Mouse (Mus musculus) R1 (cell line): ENCODE results near the gene Sgip1.

Source experiments
- DNase-seq: peaks from one replicate; pipeline ENCODE4 v3.0.0-alpha.2; 2018; ENCODE audit warnings: low read depth, low spot score

Gene Sgip1

DNA sequence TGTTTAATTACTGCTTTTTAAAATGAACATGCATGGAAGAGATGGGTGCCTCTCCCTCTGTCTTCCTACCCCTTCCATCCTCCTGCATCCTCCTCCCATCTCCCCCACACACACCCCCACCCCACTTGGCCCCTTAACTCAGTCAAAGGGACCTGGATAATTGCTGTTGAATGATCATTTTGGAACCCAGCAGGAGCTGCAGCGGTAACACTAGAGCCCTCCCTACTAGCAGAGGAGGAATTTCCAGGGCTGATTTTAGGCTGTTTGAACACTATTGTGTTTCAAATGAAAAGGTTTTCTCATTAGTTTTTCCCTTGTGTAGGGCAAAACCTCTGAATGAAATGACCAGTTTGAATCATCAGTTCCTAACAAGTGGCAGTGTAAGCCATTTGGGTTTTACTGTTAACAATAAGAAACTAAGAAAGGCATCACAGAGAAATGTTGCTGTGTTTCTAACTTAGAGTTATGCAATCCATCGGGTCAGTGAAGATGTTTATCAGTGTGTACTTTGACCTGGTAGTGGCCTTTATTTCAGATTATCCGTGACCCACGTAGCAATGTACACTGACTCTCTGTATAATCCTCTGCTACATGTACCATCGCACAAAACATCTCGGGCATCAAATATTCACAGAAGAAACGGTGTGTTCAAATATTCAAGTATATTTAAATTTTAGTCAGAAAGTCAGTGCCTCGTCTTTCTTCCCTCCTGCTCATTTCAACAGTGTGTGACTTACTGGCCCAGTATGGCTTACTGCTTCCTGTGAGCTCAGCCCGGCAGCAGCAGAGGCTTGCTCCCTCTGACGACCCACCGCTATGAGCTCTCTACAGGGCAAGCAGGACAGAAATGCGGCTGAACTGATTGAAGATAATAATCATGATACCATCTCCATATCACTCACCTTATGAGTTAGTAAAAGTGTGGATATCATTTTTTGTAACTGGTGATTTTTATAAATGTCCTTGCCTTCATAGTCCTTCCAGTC, 235.5 kb downstream of the Sgip1 start:
- DNase-seq, result peak; percentile 76

DNA sequence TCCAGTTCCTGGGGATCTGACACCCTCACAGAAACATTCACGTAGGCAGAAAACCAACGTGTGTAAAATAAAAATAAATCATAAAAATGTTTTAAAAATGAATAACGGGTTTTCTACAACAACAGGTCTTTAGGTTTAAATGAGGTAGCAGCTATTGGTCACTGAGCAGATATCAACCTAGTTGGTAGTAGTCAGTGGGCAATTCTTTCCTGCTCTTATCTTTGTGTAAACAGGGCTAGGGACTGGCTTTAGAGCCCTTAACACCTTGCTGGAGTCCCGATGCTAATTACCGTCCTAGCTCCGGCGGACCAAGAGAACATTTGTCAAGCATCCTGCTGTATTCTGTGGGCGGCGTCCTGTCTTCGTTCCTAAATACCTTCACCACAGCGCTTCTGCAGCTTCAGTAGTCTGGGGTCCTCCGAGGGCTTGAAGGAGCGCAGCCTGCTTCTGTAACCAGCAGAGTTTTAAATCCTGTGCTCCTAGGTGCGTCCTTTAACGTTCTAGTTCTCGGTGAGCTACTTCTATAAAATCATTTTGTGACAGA, 236.8 kb downstream of the Sgip1 start:
- peak; percentile 10 for DNase-seq

DNA sequence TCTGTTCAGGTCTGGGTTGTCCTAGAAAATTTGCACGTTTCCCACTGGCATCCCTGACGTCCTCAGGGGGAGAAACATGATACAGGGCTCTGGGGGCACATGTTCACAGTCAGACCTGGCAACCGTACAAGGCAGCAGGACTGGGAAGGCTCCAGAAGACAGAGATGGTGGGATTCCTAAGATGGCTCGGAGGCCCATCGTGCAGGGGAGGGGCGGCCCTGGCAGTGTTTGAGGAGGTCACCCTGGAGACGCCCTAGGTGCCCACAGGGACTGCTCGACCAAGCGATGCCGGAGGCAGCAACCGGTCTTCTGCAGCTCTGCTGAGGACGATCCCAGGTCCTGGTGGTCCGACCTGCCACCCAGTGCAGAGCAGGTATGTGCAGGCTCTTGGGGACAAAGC, 237.3 kb downstream of the Sgip1 start, which contains the start of gene Tctex1d1:
Gene Tctex1d1, plus strand, starts transcription at position 167 of the 400 bp plus-strand sequence.
- DNase-seq, result no peak

DNA sequence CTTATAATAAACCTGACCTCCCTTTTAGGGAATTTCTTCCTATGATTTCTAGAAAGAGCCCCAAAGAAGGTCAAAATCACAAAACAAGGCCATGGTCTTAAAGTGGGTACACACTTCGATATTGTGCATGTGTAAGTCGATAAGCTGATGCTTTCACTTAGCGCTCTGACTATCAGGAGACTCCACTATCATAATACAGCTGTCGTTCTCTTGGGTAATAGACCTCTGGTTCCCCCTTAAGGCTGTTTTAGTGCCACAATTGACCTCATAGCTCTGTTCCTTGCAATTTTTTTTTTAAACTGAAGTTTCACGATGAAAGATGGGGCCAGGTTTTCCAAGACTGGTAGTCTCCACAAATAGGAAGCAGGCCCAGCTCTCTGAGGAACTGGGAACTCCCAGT, 238.3 kb downstream of the Sgip1 start:
- DNase-seq, result no peak

DNA sequence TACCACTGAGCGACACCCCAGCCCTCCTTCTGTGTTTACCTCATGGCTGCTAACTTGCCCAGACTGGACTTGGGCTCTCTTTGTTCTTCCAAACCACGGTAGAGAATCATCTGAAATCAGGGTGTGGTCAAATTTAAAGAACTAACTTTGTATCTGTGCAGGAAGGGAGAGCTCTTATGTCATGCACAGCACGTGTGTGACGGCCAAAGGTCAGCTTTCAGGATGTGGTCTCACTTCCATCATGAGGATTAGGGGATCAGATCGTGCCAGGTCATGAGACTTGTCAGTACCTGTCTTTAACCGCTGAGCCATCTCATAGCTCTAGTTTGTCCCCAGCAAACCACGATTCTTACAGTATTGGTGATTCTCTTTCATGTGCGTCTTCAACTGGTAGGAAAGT, 240.6 kb downstream of the Sgip1 start:
- DNase-seq, result peak; percentile 13

DNA sequence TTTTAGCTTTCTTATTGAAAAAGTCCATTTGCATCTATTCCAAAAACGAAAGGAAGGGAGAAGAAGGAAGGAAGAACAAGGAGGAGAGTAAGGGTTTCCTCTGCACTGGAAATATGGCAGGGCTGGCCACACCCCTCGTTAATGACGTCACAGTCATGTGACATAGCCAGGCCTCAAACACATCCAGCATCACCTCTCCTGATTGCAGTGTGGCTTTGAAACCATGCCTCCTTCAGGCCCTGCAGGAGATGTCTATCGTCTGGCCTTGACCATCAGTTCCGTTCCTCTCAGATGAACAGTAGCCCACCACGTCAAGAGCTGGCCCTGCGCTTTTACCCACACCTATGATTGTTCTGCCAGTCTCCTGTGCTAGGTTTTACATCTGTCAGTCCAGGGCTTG, 245.1 kb downstream of the Sgip1 start:
- DNase-seq, result peak; percentile 66

DNA sequence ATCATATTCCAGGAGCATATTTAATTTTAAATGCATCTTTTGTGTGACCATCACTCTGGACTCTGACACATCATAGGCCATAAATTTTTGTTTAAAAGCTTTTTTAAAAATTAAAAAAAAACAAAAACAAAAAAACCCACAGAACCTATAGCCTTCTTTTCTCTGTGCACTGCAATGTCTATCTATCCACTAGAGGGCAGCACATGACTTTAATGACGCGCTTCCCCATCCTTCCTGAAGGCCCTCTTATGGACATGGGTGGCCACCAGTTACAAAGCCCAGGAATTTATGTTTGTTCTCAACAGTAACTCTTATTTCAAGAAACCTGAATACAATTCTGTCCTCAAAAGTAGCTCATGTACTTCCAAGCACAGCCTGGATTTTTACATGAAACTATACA, 245.8 kb downstream of the Sgip1 start:
- DNase-seq, result peak; percentile 65

DNA sequence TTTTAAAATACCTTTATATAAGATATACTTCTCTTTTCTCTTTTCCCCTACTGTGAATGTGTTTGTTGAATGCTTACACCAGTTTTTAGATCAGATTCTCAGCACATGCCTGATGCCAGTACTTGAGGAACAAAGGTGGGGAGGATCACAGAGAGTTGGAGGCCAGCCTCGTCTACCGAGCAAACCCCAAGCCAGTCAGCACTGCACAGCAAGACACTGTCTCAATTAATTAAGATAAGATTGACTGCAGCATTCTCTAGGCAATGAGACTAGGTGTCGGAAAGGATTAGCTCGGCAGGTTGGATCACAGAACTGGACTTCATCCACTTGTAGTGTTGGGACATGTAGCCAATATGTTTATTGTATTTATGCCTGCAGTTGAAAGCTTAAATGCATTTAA, 246.2 kb downstream of the Sgip1 start:
- no peak for DNase-seq

DNA sequence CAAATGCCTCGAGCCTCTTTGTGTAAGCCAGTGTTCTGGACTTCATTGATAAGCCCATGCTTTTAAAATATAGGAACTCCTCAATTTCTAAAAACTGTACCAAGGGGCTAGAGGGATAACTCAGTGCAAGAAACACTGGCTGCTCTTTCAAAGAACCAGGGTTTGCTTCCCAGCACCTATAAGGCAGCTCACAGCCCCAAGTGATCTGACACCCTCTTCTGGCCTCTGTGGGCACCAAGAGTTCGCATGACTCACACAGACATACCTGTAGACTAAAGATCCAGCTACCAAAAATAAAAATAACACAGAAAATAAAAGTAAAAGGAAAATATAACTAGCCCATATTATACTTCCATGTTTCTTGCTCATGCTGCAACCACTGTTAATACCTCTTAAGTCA, 246.7 kb downstream of the Sgip1 start:
- DNase-seq, result no peak

DNA sequence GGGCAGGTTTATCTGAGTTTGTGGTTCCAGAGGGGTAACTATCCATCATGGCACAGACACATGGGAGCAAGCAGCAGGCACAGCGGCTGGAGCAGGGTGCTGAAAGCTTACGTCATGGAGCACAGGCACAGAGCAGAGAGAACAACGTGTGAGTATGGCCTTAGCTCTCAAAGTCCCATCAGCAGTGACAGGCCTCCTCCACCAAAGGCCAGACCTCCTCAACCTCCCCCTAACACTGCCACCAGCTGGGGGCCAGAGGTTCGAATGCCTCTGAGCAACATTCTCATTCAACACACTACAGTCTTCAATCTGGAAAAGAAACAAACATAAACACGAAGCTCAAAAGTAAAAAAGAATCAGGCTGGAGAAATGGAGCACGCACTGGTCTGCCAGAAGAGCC, 247.4 kb downstream of the Sgip1 start:
- no peak for DNase-seq

DNA sequence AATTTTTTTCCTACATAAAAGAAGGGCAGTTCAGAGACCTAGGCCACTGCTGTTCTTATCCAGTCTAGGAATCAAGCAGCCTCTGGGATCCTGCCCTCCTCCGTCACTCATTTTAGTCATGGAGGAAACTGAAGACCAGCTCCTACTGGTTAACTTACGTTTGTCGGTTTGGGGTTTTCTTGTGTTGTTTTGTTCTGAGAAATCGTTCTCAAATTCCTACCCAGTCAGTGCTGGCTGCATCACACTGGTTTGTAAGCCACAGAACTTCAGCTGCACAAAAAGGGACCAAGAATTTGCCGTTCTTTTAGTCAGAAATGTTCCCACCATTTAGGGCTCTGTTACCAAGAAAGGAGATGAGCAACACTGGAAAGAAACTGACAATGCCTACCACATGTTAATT, 248.3 kb downstream of the Sgip1 start:
- DNase-seq, result no peak

DNA sequence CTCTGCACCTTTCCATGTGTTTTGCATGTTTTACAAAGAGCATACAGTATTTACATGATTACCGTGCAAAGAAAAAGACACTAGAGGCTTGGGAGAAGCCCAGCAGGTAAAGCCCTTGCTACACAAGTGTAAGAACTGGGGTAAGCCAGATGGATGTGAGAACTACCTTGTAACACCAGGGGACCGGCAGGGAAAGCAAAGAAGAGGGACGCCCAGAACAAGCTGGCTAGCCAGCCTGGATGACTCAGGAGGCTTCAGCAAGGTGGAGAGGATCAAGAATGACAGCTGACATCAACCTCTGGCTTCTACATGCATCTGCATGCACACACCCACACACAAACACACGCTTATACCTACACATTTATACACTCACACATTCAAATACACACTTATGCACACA, 248.9 kb downstream of the Sgip1 start:
- no peak for DNase-seq

DNA sequence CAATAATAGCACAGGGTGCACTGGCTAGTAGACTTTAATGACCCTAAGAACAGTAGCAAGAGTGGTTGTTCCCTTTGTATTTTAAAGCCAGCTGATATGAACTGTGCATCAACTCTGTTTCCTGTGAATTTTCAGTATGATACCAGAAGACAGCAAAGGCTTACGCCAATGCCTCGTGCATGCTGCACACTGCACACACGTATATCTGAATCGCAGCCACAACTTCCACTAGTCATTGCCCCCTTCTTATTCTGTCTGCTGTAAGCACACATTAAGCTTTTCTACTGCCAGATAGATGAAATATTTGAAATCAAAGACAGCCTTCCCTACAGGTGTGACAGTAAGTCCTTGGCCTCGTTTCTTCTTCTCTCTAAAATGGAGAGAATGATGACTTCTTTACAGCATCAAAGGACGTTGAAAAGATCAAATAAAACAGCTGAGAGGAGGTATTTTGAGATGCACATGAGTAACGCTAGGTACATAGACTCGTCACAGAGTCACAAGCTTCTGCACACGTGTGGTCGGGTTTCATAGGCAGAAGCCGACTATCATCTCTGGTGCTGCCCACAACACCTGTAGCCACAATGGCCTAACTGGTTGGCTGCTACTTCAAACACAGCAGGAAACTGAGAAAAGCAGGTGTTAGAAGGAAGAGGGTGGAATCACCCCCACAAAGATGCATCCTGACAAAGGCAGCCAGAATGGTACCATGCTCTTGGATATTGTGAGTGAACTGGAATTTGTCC, 249.7 kb downstream of the Sgip1 start:
- no peak for DNase-seq

DNA sequence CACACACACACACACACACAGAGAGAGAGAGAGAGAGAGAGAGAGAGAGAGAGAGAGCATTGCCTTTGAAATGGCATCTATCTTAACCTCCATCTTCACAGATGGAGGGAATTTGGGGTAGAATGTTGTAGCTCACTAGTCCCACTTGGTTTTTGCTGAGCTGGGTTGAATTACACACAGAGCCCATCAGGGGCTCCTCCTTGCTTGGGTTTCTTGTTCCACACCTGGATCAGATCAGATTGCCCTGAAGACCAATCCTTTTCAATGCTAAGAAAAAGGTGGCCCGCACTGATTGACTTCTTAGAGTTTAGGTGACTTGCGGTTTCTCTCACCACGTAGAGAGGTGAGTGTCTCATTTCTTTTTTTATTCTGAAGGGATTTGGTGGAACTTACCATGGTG, 250.6 kb downstream of the Sgip1 start:
- no peak for DNase-seq

DNA sequence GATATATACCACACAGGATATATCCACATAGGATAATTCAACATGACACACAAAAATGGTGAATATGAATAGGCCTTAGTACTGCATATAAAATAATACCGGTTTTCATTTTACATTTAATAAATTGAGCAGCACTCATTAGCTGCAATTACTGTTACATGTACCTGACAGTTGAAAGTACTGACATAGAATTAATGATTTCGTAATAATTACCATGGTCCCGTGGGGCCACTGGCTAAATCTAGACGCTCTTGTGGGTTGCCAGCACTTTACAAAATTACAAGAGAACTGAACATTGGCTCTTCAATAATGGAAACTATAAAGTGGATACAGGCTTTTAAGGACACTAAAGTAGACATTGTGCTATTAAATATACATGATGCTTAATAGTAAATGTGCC, 263.6 kb downstream of the Sgip1 start:
- no peak for DNase-seq

DNA sequence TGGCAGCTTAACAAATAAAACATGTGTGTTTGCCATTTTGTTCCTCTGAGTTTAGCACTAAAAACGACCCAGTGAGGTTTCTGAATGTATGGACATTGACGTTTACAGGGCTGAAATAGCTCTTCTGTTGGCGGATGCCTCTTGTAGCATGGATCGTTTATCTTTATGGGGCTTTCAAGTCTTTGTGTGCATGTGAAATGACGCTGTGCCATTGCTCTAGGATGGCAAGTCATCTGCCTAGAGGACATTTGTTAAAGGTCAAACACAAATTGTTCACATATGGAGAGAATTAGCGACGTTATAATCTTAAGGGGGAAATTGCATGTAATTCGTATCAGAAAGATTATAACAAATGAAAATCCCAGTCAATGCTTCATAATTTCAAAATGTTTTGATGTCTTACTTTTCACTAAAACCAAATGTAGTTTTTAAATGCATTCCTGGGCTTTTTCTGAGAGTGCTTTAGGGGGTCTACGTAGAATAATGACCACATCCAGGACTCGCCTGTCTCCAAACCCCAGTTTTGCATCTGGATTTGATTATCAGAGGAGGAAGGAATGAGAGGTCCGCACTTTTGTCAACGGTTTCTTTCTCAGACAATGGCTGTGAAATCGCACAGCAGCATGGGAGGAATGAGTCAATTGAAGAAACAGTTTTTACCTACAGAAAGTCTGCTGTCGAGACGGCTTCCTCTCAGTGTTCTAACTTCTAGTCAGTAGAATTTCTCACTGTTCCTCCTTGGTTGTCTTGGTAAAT, 264.3 kb downstream of the Sgip1 start:
- DNase-seq, result no peak

DNA sequence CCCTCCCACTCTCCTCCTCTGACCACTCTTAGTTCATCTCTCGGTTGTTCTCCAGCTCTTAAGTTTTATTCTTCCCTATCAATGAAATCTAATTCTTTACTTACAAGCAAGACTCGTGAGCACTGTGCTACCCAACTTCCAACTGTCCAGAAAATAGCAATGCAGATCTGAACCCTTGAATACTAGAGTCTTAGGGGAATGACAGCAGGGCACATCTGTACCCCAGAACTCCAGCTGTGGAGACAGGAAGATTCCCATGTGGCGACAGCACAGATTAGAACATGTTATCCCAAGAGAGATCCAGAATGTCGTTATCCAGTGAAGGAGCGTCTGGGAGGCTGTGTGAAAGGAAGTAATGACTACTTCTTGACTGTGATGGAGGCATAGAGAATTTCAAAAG, 265.2 kb downstream of the Sgip1 start:
- no peak for DNase-seq

DNA sequence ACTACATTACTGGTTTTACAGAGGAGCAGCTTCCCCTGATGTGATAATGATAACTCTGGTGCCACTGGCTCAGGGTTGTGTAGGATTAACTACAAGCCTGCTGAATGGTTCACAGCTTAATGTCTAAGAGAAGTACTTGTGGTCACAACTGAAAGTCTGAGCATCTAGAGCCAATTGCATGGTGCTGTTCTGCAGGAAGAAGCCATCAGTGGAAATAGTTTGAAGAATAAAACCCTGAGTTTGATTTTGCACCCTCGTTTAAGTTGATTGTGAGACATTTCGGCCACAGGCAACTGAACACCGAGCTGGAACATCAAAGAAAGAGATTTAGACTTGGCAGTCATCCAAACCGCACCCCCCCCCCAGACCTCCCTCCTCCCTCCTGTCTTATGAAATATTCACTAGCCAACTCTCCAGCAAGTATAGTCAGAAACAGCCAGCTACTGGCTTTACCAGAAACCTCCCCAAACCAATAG, 265.9 kb downstream of the Sgip1 start:
- no peak for DNase-seq

DNA sequence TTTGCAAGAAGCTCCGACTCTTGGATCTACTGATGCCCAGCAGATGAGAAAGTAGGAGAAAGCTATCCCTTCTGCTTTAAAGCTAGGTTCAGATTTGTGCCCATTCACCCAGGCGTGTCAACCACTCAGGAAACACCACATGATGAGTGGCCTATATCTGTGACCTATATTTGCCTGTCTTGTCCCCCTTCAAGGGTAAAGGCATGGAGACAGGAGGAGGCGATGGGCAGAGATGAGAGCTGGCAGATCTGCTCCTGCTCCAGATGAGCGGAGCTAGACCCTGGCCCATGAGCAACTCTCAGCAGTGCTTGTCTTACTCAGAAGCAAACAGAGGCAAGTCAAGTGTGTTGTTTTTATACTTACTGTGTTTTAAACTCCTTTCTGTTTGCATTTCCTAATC, 269.6 kb downstream of the Sgip1 start:
- DNase-seq, result no peak

DNA sequence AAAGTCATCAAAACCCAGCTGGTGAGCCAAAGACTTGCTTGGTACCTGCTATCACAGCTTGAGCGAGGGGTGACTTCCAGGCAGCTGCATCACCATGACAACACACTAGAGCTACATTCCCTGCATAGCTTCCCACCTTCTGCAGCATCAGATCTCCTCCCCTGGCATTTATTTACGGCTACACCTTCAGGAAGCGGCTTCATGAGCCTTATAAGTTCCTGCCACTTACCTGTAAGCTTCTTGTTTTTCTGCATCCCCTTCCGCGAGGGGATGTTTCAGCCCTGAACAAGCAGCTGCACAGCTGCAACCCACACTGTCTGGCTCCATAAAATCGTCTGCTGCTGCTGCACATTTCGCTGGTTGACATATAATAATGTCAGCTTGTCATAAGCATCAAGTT, 270.7 kb downstream of the Sgip1 start:
- DNase-seq, result peak; percentile 62

DNA sequence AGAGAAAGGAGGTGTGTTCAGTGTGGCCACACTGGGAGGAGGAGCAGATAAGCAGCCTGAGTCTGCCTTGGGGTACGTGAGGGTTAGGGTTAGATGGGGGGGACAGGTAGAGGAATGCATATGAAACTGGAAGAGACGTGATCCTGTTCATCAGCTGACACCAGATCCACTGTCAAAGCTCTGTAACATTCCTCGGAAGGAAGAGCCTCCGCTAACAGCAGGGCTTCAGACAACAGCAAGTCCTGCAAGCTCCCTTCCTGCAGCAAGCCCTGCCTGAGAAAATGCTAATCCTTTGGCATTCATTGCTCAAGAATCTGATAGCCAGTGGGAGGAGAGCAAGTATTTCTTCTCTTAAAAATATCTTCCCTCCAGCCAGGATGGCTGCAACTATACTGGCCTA, 272.4 kb downstream of the Sgip1 start:
- peak; percentile 37 for DNase-seq
